Mouse (Mus musculus): ENCODE results near the gene Cbfa2t3.

Gene Cbfa2t3

GRCm38 (mm10) chr8:122610209-122610608, 88.7 kb downstream of the Cbfa2t3 start:
- DNase-seq (ENCODE audit: low read depth, low spot score), result no peak

DNA sequence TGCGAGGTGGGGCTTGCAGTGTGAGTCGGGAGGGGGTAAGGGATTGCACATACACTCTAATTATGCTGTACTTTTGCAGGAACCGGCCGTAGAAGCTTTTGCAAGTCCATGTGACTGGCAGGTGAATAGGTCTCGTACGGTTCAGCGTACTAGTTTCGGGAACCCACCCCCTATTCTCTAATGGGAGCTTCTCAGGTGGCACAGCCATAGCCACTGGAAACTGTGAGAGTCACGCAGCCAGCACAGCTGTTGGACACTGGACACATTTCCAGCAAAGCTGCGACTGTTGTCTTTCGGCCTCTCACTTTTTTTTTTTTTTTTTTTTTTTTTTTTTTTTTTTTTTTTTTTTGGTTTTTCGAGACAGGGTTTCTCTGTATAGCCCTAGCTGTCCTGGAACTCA, 92.1 kb downstream of the Cbfa2t3 start:
- no peak for DNase-seq (ENCODE audit: low read depth, low spot score)

GRCm38 (mm10) chr8:122605367-122605766, 93.5 kb downstream of the Cbfa2t3 start:
- DNase-seq (ENCODE audit: low read depth, low spot score), result no peak

DNA sequence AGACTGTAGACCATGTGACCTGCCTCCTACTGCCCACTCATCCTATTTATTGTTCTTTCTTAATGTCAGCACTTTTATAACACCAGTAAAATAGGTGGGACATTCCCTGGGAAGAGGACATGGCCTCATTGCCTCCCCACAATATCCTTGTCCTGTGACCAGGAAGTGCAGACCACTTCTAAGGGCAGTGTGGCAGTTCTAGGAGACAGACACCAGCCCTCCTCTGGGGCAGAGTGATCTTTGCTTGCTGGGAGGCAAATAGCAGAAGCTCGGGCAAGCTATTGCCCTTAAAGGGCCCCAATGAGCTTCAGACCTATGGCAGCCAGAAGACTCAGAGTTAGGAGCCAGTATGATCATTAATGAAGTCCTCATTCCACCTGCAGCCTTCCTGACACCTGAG, 94.3 kb downstream of the Cbfa2t3 start:
- DNase-seq (ENCODE audit: low read depth, low spot score), result no peak

GRCm38 (mm10) chr8:122600666-122601065, 98.2 kb downstream of the Cbfa2t3 start:
- no peak for DNase-seq (ENCODE audit: low read depth, low spot score)

GRCm38 (mm10) chr8:122596031-122596430, 102.9 kb downstream of the Cbfa2t3 start:
- DNase-seq (ENCODE audit: low read depth, low spot score), result no peak

GRCm38 (mm10) chr8:122593783-122594507, 105.0 kb downstream of the Cbfa2t3 start:
- DNase-seq (ENCODE audit: low read depth, low spot score), result no peak

- no peak for DNase-seq (ENCODE audit: low read depth, low spot score)
Measured at GRCm38 (mm10) chr8:122593240-122593639, 105.7 kb downstream of the Cbfa2t3 start.

DNA sequence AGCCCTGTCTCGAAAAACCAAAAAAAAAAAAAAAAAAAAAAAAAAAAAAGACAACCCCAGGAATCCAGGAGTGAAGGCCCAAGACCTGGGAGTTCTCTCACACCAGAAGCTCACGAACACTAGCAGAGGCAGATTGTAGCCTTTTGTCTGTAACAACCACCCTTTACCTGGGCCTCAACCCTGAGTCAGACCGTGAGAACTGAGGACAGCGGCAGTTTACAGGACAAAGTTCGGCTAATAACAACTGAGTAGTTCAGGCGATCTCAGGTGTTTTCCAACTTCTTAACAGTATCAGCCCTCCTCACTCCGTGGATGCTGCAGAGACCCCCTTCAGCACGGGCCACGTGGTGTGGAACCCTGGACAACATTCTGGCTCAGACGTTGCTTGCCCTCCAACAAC, 112.2 kb downstream of the Cbfa2t3 start:
- DNase-seq (ENCODE audit: low read depth, low spot score), result no peak

- no peak for DNase-seq (ENCODE audit: low read depth, low spot score)
Measured at GRCm38 (mm10) chr8:122586171-122586570, 112.7 kb downstream of the Cbfa2t3 start.

- DNase-seq (ENCODE audit: low read depth, low spot score), result no peak
Measured at GRCm38 (mm10) chr8:122585411-122585891, 113.5 kb downstream of the Cbfa2t3 start.

GRCm38 (mm10) chr8:122584981-122585380, 113.9 kb downstream of the Cbfa2t3 start:
- no peak for DNase-seq (ENCODE audit: low read depth, low spot score)

DNA sequence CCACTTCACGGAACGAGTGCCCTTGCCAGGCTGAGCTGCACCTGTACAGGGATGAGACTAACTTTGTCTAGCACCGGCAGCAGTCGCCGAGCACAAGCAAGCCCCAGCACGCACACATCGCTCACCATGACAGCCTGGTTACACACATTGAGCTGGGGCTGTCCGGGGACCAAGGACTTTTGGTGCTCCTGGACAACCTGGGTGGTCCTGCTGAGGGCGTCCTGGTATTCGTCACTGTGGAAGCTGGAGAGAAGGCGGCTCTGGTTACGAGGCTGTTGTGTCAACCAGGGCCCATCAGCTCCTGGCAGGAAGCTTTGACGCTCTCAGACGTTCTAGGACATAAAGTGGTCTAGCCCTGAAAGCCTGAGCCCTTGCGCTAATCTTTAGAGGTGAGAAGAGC, 118.0 kb downstream of the Cbfa2t3 start:
- no peak for DNase-seq (ENCODE audit: low read depth, low spot score)

DNA sequence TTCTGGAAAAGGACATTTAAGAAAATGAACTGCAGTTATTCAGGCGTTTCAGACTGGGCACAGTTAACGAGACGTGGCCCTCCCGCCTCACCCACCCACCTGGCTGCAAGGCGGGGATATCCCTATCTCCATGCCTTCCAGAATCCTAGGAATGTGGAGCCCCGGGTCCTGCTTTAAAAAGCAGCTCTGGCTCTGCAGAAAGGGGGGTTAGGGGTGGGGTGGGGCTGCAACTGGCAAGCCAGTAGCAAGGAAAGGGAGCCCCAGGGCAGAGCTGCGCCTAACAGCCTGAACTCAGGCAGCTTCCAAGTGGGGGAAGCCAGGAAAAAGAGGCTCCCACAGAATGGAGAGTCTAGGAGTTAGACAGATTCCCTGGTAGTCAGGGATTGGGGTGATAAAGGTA, 119.7 kb downstream of the Cbfa2t3 start:
- DNase-seq (ENCODE audit: low read depth, low spot score), result no peak

DNA sequence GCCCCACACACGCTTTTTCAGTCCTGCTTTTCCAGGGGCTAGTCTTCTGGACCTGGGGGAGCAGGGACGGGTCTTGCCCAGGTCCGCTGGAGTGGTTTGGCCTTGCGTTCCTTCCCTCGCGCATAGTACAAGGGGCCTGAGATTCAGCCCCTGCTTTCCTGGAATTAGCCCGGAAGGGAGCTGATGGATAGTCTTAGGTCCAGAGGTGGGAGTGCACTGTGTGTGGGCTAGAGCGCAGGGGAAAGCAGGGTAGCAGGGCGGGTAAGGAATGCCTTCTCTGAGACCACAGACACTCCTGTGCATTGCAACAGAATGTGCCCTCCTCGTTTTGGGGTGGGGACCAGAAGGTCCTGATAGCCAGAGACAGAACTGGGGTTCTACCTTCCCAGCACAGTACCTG, 121.8 kb downstream of the Cbfa2t3 start:
- no peak for DNase-seq (ENCODE audit: low read depth, low spot score)

DNA sequence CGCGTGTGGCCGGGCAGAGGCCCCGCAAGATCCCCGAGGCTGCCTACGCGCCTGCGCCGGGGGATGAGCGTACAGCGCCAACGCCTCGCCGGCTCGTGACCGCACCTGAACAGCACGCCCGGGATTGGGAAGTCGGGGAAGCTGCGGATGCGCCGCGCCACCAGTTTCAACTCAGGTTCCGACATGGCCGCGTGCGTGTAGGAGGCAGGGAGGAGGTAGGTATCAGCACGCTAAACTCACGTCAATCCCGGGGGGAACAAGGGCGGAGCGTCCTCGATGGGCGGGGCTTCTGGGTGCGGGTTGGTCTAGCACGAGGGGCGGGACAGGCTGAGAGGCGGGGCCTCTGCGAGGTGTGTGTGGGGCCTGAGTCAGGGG, 122.3 kb downstream of the Cbfa2t3 start, which contains the start of gene Aprt:
Gene Aprt (minus strand): TSS at position 262 of the 375 bp plus-strand sequence.
- DNase-seq (ENCODE audit: low read depth, low spot score), result peak; percentile 81

- no peak for DNase-seq (ENCODE audit: low read depth, low spot score)
Measured at GRCm38 (mm10) chr8:122575735-122576647, 122.9 kb downstream of the Cbfa2t3 start.

- DNase-seq (ENCODE audit: low read depth, low spot score), result no peak
Measured at GRCm38 (mm10) chr8:122575286-122575685, 123.6 kb downstream of the Cbfa2t3 start.
